Mouse (Mus musculus): ENCODE results near the gene Ywhae.
"Not testable (repeated sequence)": the region's sequence is repeated elsewhere in the genome, so short reads cannot be mapped to it uniquely, and the experiment has no call there.

The Ywhae gene

GRCm38 (mm10) chr11:75732434-75733226 lies at the start of gene Ywhae:
Gene Ywhae, plus strand, starts transcription at chr11:75732869.
- DNase-seq (ENCODE audit: inconsistent ontology term): peak; percentile 98

DNA sequence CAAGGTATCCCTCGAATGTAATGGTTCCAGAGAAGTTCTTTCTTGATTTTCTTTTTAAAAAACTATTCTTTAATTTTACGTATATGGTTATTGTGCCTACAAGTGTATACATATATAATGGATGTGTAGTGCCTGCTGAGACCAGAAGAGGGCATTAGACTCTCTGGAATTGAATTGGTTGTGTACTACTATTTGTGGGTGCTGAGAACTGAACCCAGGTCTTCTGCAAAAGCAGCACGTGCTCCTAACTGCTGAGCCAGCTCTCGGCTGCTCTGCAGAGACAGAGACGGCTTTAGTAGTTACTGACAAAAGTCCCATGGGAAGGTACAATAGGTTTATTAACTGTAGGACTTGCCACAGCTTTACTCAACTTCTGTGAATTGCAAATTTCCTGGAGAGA lies 48.2 kb upstream of the Ywhae start:
- no peak for DNase-seq (ENCODE audit: inconsistent ontology term)

GRCm38 (mm10) chr11:75684956-75685355 lies 47.7 kb upstream of the Ywhae start:
- no peak for DNase-seq (ENCODE audit: inconsistent ontology term)

- DNase-seq (ENCODE audit: inconsistent ontology term): peak; percentile 87
Measured at GRCm38 (mm10) chr11:75687343-75687993, 45.2 kb upstream of the Ywhae start.

GRCm38 (mm10) chr11:75688132-75688531 lies 44.5 kb upstream of the Ywhae start:
- DNase-seq (ENCODE audit: inconsistent ontology term): no peak

- DNase-seq (ENCODE audit: inconsistent ontology term): no peak
Measured at GRCm38 (mm10) chr11:75689977-75690376, 42.7 kb upstream of the Ywhae start.

GRCm38 (mm10) chr11:75691047-75691446 lies 41.6 kb upstream of the Ywhae start:
- no peak for DNase-seq (ENCODE audit: inconsistent ontology term)

DNA sequence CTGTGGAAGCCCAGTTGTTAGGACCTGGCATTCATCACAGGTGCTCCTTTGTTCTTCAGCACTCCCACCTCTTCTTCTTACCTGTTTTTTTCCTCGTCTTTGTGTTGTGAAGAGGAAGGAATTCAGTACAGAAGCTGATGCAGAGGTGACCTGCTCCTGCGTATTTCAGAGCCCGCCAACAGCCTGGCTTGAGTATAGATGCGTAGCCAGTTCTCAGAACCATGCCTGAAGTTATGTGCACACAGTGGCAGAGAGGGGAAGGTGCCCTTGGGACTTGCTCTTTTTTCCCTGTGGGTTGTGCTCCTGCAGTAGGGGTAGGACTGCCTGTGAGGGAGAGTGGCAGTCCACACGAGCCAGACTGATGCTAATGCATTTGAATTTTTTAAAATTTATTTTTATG lies 39.1 kb upstream of the Ywhae start:
- DNase-seq (ENCODE audit: inconsistent ontology term): no peak

DNA sequence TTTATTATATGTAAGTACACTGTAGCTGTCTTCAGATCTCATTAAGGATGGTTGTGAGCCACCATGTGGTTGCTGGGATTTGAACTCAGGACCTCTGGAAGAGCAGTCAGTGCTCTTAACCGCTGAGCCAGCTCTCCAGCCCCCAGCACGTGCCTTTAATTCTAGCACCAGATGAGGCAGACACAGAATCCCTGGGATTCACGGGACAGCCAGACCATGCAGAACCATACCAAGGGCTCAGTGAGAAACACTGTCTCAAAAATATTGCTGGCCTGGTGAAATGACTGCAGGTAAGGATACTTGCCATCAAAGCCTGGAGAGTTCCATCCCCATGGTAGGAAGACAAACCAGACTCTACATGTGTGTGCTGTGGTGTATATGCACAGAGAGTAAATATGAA lies 35.2 kb upstream of the Ywhae start:
- not testable (repeated sequence) for DNase-seq (ENCODE audit: inconsistent ontology term)

DNA sequence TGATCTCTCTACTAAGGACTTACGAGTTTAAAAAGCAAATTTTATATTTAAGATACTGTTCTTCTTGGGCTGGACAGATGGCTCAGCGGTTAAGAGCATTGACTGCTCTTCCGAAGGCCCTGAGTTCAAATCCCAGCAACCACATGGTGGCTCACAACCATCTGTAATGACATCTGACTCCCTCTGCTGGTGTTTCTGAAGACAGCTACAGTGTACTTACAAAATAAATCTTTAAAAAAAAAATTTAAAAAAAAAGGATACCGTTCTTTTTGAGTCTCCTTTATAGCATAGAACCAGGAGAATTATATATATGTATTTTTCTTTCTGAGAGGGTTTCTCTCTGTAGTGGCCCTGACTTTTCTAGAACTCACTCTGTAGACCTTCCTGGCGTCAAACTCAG lies 32.1 kb upstream of the Ywhae start:
- no peak for DNase-seq (ENCODE audit: inconsistent ontology term)

GRCm38 (mm10) chr11:75702761-75703160 lies 29.9 kb upstream of the Ywhae start:
- DNase-seq (ENCODE audit: inconsistent ontology term): no peak

- no peak for DNase-seq (ENCODE audit: inconsistent ontology term)
Measured at GRCm38 (mm10) chr11:75703748-75704147, 28.9 kb upstream of the Ywhae start.

DNA sequence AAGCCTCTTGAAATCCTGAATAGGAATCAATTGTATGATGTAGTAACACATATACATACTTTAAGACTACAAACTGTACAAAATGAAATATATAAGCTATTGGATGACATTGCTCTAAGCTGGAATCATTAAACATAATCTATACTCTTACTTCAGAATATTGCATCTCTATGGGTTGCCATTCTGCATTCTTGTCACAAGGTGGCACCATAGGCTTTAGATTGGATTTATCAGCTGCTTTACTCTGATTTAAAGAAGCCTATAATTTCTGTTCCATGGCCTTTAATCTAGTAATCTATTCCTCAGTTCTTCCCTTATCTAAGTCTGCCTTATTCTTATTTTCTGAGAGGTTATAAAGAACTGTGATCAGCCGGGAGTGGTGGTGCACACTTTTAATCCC lies 18.7 kb upstream of the Ywhae start:
- DNase-seq (ENCODE audit: inconsistent ontology term): no peak

DNA sequence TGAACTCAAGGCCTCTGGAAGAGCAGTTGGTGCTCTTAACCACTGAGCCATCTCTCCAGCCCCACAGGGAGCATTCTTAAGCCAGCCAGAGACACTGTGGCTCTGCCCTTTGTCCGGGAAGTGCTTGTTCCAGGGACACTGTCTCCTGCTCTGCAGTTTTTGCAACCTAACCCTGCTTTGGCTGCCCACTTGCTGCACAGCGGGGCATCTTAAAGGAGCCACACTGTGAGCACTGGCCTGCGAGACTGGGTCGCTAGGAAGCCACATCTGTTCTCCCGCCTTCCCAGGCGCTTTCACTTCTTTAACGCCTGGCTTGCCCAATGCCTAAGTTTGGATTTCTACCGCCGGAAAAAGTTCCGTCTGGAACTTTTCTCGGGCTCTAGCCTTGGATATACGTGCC lies 17.1 kb upstream of the Ywhae start:
- no peak for DNase-seq (ENCODE audit: inconsistent ontology term)

DNA sequence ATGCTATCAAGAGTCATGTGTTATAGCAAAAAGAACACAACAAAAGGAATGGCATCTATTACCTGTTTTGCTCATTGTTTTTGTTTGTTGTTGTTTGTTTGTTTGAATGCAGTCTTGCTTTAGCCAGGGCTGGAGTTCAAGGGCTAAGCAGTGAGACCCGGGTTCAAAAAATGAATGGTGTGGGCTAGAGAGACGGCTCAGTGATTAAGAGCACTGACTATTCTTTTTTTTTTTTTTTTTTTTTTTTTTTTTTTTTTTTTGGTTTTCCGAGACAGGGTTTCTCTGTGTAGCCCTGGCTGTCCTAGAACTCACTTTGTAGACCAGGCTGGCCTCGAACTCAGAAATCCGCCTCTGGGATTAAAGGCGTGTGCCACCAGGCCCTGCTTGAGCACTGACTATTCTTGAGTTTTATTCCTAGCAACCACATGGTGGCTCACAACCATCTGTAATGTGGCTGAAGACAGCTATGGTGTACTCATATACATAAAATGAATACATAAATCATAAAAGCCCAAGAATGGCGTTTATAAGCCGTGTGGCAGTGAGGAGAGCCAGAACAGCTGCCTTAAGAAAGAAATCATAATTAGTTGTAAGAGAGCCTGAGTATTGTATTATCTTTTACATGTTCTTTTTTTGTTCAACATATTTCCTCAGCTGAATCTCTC lies 15.9 kb upstream of the Ywhae start:
- DNase-seq (ENCODE audit: inconsistent ontology term): no peak

DNA sequence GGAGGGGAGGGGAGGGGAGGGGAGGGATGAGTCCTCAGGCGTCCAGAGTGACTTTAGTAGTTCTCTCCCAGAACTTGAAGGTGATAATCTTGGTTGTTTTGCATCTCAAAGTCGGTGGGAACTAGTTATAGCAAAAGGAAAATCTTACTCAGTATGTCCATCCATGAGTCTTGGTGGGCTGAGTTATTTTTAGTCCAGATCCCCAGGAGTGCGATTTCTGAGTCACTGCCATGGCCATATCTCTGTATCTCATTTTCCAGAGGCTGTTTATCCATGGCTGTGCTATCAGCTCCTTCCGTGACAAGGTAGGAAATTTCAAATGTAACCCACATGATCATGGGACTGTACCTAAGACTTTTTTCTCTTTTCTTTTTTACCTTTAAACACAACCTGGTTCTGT lies 10.3 kb upstream of the Ywhae start:
- DNase-seq (ENCODE audit: inconsistent ontology term): no peak

GRCm38 (mm10) chr11:75727168-75727567 lies 5.5 kb upstream of the Ywhae start:
- DNase-seq (ENCODE audit: inconsistent ontology term): no peak

- DNase-seq (ENCODE audit: inconsistent ontology term): not testable (repeated sequence)
Measured at GRCm38 (mm10) chr11:75727659-75728058, 5.0 kb upstream of the Ywhae start.

DNA sequence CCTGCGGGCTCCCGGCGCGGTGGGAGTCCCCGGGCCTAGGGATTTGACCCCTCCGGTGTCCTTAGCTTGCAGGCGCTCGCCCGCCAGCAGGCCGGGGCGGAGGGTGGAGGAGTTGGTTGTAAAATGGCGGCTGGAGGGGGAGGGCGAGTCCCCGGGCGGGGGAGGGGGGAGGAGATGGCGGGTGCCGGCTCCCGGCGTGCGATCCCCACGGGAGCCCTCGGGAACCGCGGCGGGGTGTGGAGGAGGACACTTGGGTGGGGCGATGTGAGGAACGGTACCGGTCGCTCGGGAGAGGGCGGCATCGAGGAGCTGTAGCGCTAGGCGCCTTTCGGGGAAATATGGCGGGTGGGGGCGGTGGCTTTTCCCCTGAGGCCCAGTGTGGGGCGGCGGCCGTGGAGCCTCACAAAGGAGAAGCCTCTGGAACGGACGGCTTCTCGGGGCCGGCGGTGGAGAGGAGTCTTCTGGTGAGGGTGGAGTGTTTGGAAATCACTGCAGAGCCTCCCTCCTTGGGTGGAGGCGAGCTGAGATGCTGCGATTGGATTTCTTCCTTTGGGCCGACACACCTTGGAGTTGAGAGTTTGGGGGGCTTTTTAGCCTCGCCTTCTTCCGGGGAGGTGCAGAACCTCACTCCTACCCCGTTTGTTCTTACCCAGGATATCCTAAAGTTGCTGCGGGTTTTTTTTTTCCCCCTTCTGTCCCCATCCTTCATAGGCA lies 715 bp downstream of the Ywhae start:
- no peak for DNase-seq (ENCODE audit: inconsistent ontology term)

DNA sequence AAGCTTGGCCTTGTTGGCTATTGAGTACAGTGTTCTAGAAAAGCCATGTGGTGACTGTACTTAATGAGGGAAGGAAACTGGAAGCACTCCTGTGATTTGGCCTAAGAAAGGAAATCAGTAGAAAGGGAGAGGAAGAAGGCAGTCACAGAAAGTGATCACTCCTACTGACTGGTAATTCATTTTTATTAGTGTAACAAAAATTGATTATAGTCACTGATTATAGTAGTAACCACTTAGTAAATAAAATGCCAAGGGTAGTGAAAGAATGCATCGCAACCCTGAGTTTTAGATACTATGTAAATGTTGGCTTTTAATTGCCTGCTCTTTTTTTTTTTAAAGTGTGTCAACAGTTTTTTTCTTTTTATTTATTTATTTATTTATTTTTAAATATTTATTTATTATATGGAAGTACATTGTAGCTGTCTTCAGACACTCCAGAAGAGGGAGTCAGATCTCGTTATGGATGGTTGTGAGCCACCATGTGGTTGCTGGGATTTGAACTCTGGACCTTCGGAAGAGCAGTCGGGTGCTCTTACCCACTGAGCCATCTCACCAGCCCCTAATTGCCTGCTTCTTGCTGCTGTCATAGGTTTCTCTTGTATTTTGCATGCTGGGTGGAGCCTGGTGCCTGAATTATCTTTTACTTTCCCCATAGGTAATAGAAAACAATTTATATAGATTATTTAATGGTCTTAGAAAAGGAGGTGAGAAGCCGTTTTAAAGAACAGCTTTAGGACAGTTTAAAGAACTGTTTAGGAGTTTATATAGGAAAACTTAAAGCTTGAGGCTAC lies 3.0 kb downstream of the Ywhae start:
- no peak for DNase-seq (ENCODE audit: inconsistent ontology term)

DNA sequence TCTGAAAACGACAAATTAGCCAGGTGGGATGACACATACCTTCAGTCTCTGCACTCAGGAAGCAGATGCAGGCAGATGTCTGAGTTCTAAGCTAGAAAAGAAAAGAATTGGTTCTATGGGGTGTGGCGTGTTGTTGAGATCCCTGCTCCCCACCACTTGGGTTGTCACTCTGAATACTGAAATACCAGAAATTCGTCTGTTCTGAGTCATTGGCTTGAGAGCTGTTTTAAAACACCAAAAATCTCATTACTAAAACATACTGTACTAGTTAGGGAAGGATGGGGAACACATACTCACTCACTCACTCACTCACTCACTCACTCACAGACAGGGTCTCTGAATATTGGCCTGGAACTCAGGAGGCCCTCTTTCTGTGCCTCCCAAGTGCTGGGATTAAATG lies 4.3 kb downstream of the Ywhae start:
- peak; percentile 72 for DNase-seq (ENCODE audit: inconsistent ontology term)

Measured in Muller cell, postnatal 12 days (primary cell).